Mouse (Mus musculus) megakaryocyte, embryonic 14.5 days (primary cell): ENCODE measurements around the gene Lrpprc. TPM values are rescaled to one million over a fixed set of nuclear protein-coding genes. Genes with fewer than 3 reads are reported as not detected.

Experiments used
- H3K27me3 ChIP-seq: replicated peaks from 2 replicates; pipeline ENCODE3; 2012; ENCODE audit warnings: inconsistent platforms
- H3K36me3 ChIP-seq: replicated peaks from 2 replicates; pipeline ENCODE3; 2012; ENCODE audit warnings: low read length, inconsistent platforms, mixed read lengths
- H3K4me1 ChIP-seq: 2 replicates; pipeline ENCODE4 v1.6.1; 2012; ENCODE audit warnings: inconsistent platforms
- H3K4me3 ChIP-seq: replicated peaks from 2 replicates; pipeline ENCODE3; 2012; ENCODE audit warnings: moderate library complexity, mild to moderate bottlenecking, inconsistent platforms
- H3K9me3 ChIP-seq: 2 replicates; pipeline ENCODE4 v1.6.1; 2012; ENCODE audit warnings: inconsistent platforms
- FLI1 ChIP-seq: IDR thresholded peaks from 2 replicates; pipeline ENCODE4 v1.6.1; 2012; ENCODE audit warnings: low read length, inconsistent platforms, mixed read lengths
- GATA1 ChIP-seq: IDR thresholded peaks from 3 replicates; pipeline ENCODE4 v1.6.1; 2012; ENCODE audit warnings: mixed read lengths, low read length, inconsistent platforms, borderline replicate concordance
- polyA plus RNA-seq: library from polyadenylated mRNA; stranded (reverse); fragments of >175 nt; gene quantifications from 2 replicates; pipeline ENCODE4 v1.2.3, GENCODE M21; 2012; ENCODE audit warnings: low replicate concordance; ENCODE audit not compliant: insufficient read depth

Lrpprc gene
- polyA plus RNA-seq, 1 experiment = 2.3 TPM

GRCm38 (mm10) chr17:84776362-84777000 is 14.1 kb downstream of the Lrpprc start:
- H3K27me3 ChIP-seq = no peaks in the 10 kb centered on the region
- H3K9me3 ChIP-seq = no peaks in the 10 kb centered on the region
- peak overlapping the region; percentile 79 for H3K4me3 ChIP-seq
- H3K36me3 ChIP-seq = peaks cover 61% of the 10 kb centered on the region
- no peak for TF ChIP-seq FLI1
- peak; percentile 66; the same call in 1 of the 3 replicates for TF ChIP-seq GATA1
- H3K4me1 ChIP-seq = peaks cover 69% of the 10 kb centered on the region

- Histone ChIP-seq H3K4me3 (peak overlapping the region; percentile 69), H3K36me3 (peaks cover 61% of the 10 kb centered on the region), H3K27me3 (no peaks in the 10 kb centered on the region), H3K9me3 (no peaks in the 10 kb centered on the region), H3K4me1 (peaks cover 61% of the 10 kb centered on the region)
- TF ChIP-seq FLI1 (no peak), GATA1 (no peak)
These were observed 15.3 kb downstream of the Lrpprc start for GRCm38 (mm10) chr17:84775291-84775690.

GRCm38 (mm10) chr17:84771882-84772281 is 18.7 kb downstream of the Lrpprc start:
- TF ChIP-seq FLI1 = no peak
- no peak for TF ChIP-seq GATA1
- H3K36me3 ChIP-seq = peaks cover 83% of the 10 kb centered on the region
- H3K27me3 ChIP-seq = no peaks in the 10 kb centered on the region
- H3K4me3 ChIP-seq = no peak overlapping the region
- no peaks in the 10 kb centered on the region for H3K9me3 ChIP-seq
- H3K4me1 ChIP-seq = peaks cover 27% of the 10 kb centered on the region

GRCm38 (mm10) chr17:84758971-84759370 is 31.6 kb downstream of the Lrpprc start:
- Histone ChIP-seq H3K9me3 (no peaks in the 10 kb centered on the region), H3K4me3 (no peak overlapping the region), H3K4me1 (peaks cover 7% of the 10 kb centered on the region), H3K36me3 (peaks cover 77% of the 10 kb centered on the region), H3K27me3 (no peaks in the 10 kb centered on the region)
- TF ChIP-seq FLI1 (no peak), GATA1 (no peak)

GRCm38 (mm10) chr17:84758374-84758773 is 32.2 kb downstream of the Lrpprc start:
- Histone ChIP-seq H3K9me3 (no peaks in the 10 kb centered on the region), H3K27me3 (no peaks in the 10 kb centered on the region), H3K36me3 (peaks cover 77% of the 10 kb centered on the region), H3K4me3 (no peak overlapping the region), H3K4me1 (peaks cover 4% of the 10 kb centered on the region)
- TF ChIP-seq GATA1 (no peak), FLI1 (no peak)

- H3K4me1 ChIP-seq = peaks cover 3% of the 10 kb centered on the region; the same call in 1 of the 2 replicates
- no peaks in the 10 kb centered on the region for H3K27me3 ChIP-seq
- H3K9me3 ChIP-seq = no peaks in the 10 kb centered on the region
- peaks cover 76% of the 10 kb centered on the region for H3K36me3 ChIP-seq
- no peak overlapping the region for H3K4me3 ChIP-seq
- TF ChIP-seq GATA1 (no peak), FLI1 (no peak)
These were observed 34.5 kb downstream of the Lrpprc start for GRCm38 (mm10) chr17:84756090-84756489.

GRCm38 (mm10) chr17:84753489-84753888 is 37.1 kb downstream of the Lrpprc start:
- Histone ChIP-seq H3K4me3 (no peak overlapping the region), H3K36me3 (peaks cover 79% of the 10 kb centered on the region), H3K4me1 (no peaks in the 10 kb centered on the region), H3K9me3 (no peaks in the 10 kb centered on the region), H3K27me3 (no peaks in the 10 kb centered on the region)
- no peak for TF ChIP-seq GATA1

GRCm38 (mm10) chr17:84752286-84752685 is 38.3 kb downstream of the Lrpprc start:
- Histone ChIP-seq H3K9me3 (no peaks in the 10 kb centered on the region), H3K4me3 (no peak overlapping the region), H3K36me3 (peaks cover 80% of the 10 kb centered on the region), H3K27me3 (no peaks in the 10 kb centered on the region), H3K4me1 (no peaks in the 10 kb centered on the region)
- TF ChIP-seq FLI1 (no peak), GATA1 (no peak)

- no peaks in the 10 kb centered on the region for H3K9me3 ChIP-seq
- H3K27me3 ChIP-seq = no peaks in the 10 kb centered on the region
- TF ChIP-seq GATA1 = no peak
- no peak for TF ChIP-seq FLI1
- no peak overlapping the region for H3K4me3 ChIP-seq
- peaks cover 84% of the 10 kb centered on the region for H3K36me3 ChIP-seq
- H3K4me1 ChIP-seq = no peaks in the 10 kb centered on the region
These were observed 38.9 kb downstream of the Lrpprc start for GRCm38 (mm10) chr17:84751630-84752191.

GRCm38 (mm10) chr17:84750130-84750529 is 40.5 kb downstream of the Lrpprc start:
- Histone ChIP-seq H3K9me3 (no peaks in the 10 kb centered on the region), H3K27me3 (no peaks in the 10 kb centered on the region), H3K36me3 (peaks cover 92% of the 10 kb centered on the region), H3K4me1 (no peaks in the 10 kb centered on the region), H3K4me3 (no peak overlapping the region)
- TF ChIP-seq GATA1 (no peak), FLI1 (no peak)

GRCm38 (mm10) chr17:84749297-84749696 is 41.3 kb downstream of the Lrpprc start:
- Histone ChIP-seq H3K9me3 (no peaks in the 10 kb centered on the region), H3K4me1 (no peaks in the 10 kb centered on the region), H3K36me3 (peaks cover 95% of the 10 kb centered on the region), H3K4me3 (no peak overlapping the region), H3K27me3 (no peaks in the 10 kb centered on the region)
- TF ChIP-seq GATA1 = no peak
